Mouse (Mus musculus): ENCODE measurements around the gene Ext2. TPM values are rescaled to one million over a fixed set of nuclear protein-coding genes. Genes with fewer than 3 reads are reported as not detected.

The Ext2 gene
- total RNA-seq, 2 experiments from 2014 or later = 50.9 to 52.8 TPM

DNA sequence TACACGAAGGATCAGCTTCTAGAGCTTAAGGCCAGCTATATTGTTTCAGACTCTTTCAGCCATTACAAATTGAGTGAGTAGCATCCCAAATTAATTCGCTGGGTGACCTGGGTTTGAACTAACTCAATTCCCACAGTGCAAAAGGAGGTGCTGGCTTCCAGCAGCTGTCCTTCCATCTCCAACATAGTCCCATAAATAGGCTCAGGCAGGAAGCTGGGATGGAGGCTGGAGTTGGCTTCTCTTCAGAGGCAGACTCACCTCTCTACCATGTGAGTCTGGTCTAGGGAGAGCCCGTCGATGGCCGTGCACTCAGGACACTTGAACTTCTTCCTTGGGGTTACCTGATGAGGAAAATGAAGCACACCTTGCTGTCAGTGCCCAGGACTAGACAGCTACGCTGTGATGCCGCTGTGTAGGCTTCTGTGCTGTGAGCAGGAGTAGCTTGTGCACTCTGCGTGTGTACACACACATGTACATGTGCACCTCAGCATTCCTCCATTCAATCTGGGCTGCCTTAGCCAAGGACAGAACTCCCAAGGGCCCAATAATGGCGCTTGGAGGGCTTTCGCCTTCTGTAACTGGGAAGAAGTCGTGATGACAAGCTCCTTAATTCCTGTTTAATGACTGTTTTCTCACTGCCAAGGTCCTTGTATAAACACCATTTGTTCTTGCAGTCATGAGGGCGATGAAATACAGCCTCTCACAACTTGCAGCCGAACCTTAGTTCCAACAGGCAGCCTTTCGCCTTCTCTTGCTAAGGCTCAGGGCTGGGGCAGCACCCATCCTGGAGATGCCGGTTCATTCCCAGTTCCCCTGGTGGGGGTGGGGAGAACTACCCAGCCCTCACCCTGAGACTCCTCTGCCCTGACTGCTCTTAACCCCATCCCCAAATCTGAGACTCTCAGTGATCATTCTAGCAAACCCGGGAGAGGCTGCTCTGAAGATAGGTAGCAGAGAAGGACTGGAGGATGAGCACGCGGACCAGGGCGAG, 119.1 kb downstream of the Ext2 start:
- no peak for DNase-seq (ENCODE audit: low spot score in 2 of 2)
- TF ChIP-seq CTCF (conservative IDR thresholded peaks at IDR 0.05) = 0 out of 2 replicates have a peak, but pooled peaks have one; percentile 13
- Histone ChIP-seq H3K4me3 (no peak overlapping the region), H3K27ac (no peak overlapping the region)

GRCm38 (mm10) chr2:93699346-93699745, 123.0 kb downstream of the Ext2 start:
- no peak for DNase-seq (ENCODE audit: low spot score in 2 of 2)
- TF ChIP-seq CTCF (conservative IDR thresholded peaks at IDR 0.05) = no peak
- no peak overlapping the region for H3K4me3 ChIP-seq
- H3K27ac ChIP-seq = no peak overlapping the region

- no peak for TF ChIP-seq CTCF (conservative IDR thresholded peaks at IDR 0.05)
- no peak for DNase-seq (ENCODE audit: low spot score in 2 of 2)
- Histone ChIP-seq H3K27ac (no peak overlapping the region), H3K4me3 (no peak overlapping the region)
Observed at GRCm38 (mm10) chr2:93696181-93696641, 126.2 kb downstream of the Ext2 start.

GRCm38 (mm10) chr2:93693101-93693500, 129.3 kb downstream of the Ext2 start:
- DNase-seq (ENCODE audit: low spot score in 2 of 2) = no peak
- Histone ChIP-seq H3K4me3 (no peak overlapping the region), H3K27ac (peak overlapping the region; percentile 33; the same call in 1 of the 2 replicates)
- TF ChIP-seq CTCF (conservative IDR thresholded peaks at IDR 0.05) = no peak

DNA sequence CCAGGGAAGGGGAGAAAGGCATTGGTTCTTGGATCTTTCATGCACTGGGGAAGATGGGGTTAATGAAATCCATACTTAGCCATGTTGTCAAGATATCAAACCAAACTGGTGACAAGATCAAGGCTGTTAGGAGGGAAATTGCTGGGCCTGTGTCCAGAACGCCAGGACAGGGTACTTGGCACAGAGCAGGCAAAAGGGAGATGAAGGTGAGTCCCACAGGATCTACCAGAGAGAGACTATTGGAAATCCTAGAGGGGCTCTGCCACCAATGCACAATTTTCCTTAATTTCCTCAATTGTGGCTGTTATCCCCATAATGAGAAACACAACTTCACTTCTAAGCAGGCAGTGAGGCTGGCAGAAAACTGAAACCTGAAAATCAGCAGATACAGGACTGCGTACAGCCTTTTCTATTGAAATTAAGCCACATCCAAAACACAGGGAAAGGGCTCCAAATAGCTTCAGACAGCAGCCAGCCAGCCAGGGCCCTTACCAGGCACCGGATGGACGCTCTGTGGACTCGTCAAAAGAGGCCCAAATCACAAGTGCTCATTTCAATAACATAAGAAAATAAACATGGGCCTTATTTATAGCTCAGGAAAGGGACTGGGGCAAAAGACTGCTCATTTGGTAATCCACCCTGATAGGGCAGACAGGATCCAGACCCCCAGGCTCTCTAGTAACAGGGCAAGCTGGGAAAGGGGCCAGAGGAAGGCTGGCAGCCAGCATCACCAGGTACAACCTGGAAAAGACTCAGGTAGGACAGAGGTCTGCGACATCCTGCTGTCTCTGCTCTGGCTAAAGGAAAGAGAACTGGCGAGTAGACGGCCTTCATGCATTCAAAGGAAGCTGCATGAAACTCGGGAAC, 132.1 kb downstream of the Ext2 start:
- no peak for DNase-seq (ENCODE audit: low spot score in 2 of 2)
- TF ChIP-seq CTCF (conservative IDR thresholded peaks at IDR 0.05) = no peak

DNA sequence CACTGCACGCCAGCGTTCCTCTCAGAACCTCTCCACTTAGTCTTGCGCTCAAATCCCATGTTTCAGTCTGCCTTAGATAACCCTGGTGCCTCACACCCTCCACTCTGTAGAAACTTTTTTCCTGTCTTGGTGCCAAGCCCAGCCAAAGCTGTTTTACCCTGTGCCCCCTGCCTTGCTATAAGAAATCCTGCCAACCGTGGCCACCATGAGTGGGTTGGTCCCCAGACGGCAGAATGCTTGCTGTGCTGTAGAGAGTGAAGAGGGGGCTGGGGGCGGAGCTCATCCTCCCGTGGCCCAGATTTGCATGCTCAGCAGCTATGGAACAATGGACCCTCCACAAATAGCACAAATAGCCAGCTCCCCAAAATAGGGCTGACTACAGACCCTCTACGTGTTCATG, 138.7 kb downstream of the Ext2 start:
- no peak overlapping the region for H3K27ac ChIP-seq
- no peak overlapping the region for H3K4me3 ChIP-seq
- no peak for TF ChIP-seq CTCF (conservative IDR thresholded peaks at IDR 0.05)
- peak in 1 of 2 experiments; percentile 27 for DNase-seq (ENCODE audit: low spot score in 2 of 2)

More for the DNA sequence above, 132.1 kb downstream of the Ext2 start:
- H3K27ac ChIP-seq = no peak overlapping the region
- H3K4me3 ChIP-seq = no peak overlapping the region

GRCm38 (mm10) chr2:93682601-93683202, 139.7 kb downstream of the Ext2 start:
- Histone ChIP-seq H3K4me3 (no peak overlapping the region), H3K27ac (no peak overlapping the region)
- DNase-seq (ENCODE audit: low spot score in 2 of 2) = no peak
- TF ChIP-seq CTCF (conservative IDR thresholded peaks at IDR 0.05) = no peak

- DNase-seq (ENCODE audit: low spot score in 2 of 2) = no peak
- no peak for TF ChIP-seq CTCF (conservative IDR thresholded peaks at IDR 0.05)
- Histone ChIP-seq H3K27ac (no peak overlapping the region), H3K4me3 (no peak overlapping the region)
Observed at GRCm38 (mm10) chr2:93681321-93681720, 141.0 kb downstream of the Ext2 start.

- no peak overlapping the region for H3K27ac ChIP-seq
- DNase-seq (ENCODE audit: low spot score in 2 of 2) = no peak
- no peak for TF ChIP-seq CTCF (conservative IDR thresholded peaks at IDR 0.05)
- H3K4me3 ChIP-seq = no peak overlapping the region
Observed at GRCm38 (mm10) chr2:93677231-93677630, 145.1 kb downstream of the Ext2 start.

GRCm38 (mm10) chr2:93671573-93672184, 150.7 kb downstream of the Ext2 start:
- H3K27ac ChIP-seq = no peak overlapping the region
- TF ChIP-seq CTCF (conservative IDR thresholded peaks at IDR 0.05) = no peak
- DNase-seq (ENCODE audit: low spot score in 2 of 2) = no peak
- no peak overlapping the region for H3K4me3 ChIP-seq

GRCm38 (mm10) chr2:93666146-93666858, 156.1 kb downstream of the Ext2 start:
- no peak overlapping the region for H3K4me3 ChIP-seq
- no peak overlapping the region for H3K27ac ChIP-seq
- no peak for DNase-seq (ENCODE audit: low spot score in 2 of 2)
- TF ChIP-seq CTCF (conservative IDR thresholded peaks at IDR 0.05) = no peak

Measured in layer of hippocampus, adult 2 months (tissue).